Mouse (Mus musculus): Measurements from ENCODE around the gene Cpped1.

GRCm38 (mm10) chr16:11809615-11810014 lies 99.6 kb downstream of the Cpped1 start:
- TF ChIP-seq GATA1 (IDR thresholded peaks at IDR 0.05; ENCODE audit: low read length) = no peak
- no peak for TF ChIP-seq TAL1 (IDR thresholded peaks at IDR 0.05; ENCODE audit: low read length)
